Mouse (Mus musculus) CH12.LX (cell line): ENCODE measurements around the gene Fkbp14.

ENCODE experiments used
- CTCF ChIP-seq, 2 experiments: IDR thresholded peaks in 1 of 2; conservative IDR thresholded peaks in 1 of 2; 2 replicates each; pipeline ENCODE4 v1.5.1; 2011 to 2012; ENCODE audit warnings: low read depth in 2 of 2, low read length in 2 of 2, improper control_type of control experiment in 1 of 2, inconsistent platforms in 1 of 2, mild to moderate bottlenecking in 1 of 2, moderate library complexity in 1 of 2
- EP300 ChIP-seq: IDR thresholded peaks from 2 replicates; pipeline ENCODE4 v1.6.1; 2011; ENCODE audit warnings: low read length, improper control_type of control experiment
- MXI1 ChIP-seq: IDR thresholded peaks from 2 replicates; pipeline ENCODE4 v1.6.1; 2011; ENCODE audit warnings: mild to moderate bottlenecking, low read depth, low read length, improper control_type of control experiment
- POLR2AphosphoS2 ChIP-seq: IDR thresholded peaks from 2 replicates; pipeline ENCODE4 v1.6.1; 2011; ENCODE audit warnings: low read depth, low read length, improper control_type of control experiment
- SIN3A ChIP-seq: IDR thresholded peaks from 2 replicates; pipeline ENCODE4 v1.6.1; 2012; ENCODE audit warnings: low read length, improper control_type of control experiment, inconsistent platforms
- UBTF ChIP-seq: IDR thresholded peaks from 2 replicates; pipeline ENCODE4 v1.6.1; 2012; ENCODE audit warnings: low read depth, mild to moderate bottlenecking, inconsistent platforms, low read length, improper control_type of control experiment, moderate library complexity
- ZNF384 ChIP-seq: IDR thresholded peaks from 2 replicates; pipeline ENCODE4 v1.6.1; 2012; ENCODE audit warnings: low read depth, low read length, improper control_type of control experiment, inconsistent platforms

GRCm38 (mm10) chr6:54573218-54573955 lies 23.7 kb downstream of the Fkbp14 start:
- TF ChIP-seq EP300 (no peak), SIN3A (no peak), ZNF384 (no peak), POLR2AphosphoS2 (no peak), UBTF (no peak), CTCF (conservative IDR thresholded peaks at IDR 0.05 in 1 of 2, IDR thresholded peaks at IDR 0.05 in 1 of 2; ENCODE audit: low read depth in 2 of 2, low read length in 2 of 2) (no peak), MXI1 (no peak)
